Mouse (Mus musculus): ENCODE results near the gene Dhdh.

DNA sequence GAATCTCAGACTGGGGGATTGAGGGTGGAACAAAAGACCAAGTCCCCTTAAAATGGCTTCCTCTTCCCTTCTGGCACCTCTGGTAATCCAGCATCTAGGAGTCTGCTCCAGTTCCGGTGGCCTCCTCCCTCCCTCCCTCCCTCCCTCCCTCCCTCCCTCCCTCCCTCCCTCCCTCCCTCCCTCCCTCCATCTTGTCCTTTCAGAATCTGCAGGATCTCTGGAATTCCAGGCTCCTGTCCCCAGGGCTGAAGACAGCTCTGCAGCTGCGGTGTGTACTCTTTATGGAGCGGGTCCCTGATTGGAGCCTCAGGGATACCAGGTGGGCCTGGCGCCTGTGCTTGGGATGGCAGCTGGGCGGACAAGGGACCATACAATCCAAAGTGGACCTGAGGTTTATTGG is 27.3 kb downstream of the Dhdh start:
- TF ChIP-seq CTCF (conservative IDR thresholded peaks at IDR 0.05; ENCODE audit: low read length): no peak
- TF ChIP-seq NANOG (IDR thresholded peaks at IDR 0.05; ENCODE audit: borderline replicate concordance, low read length): no peak

Measured in E14TG2a.4 (cell line).